Mouse (Mus musculus) lung, embryonic 14.5 days (tissue): ENCODE results near the gene Tbc1d32. TPM values are rescaled to one million over a fixed set of nuclear protein-coding genes. Genes with fewer than 3 reads are reported as not detected.

Experiments
- ATAC-seq: fragments of 200-750 bp; cut with Nextera tagmentation; 2 replicates; pipeline ENCODE4 v1.8.0; 2017; ENCODE audit warnings: mild to moderate bottlenecking, moderate TSS enrichment, moderate library complexity; ENCODE audit not compliant: insufficient read depth
- DNase-seq: peaks from one replicate; pipeline ENCODE4 v3.0.0-alpha.2; 2015
- H3K27ac ChIP-seq: fragments of 300-500 bp; sonication (generic); 2 replicates; pipeline ENCODE4 v1.5.1; 2014; ENCODE audit warnings: low read depth, mild to moderate bottlenecking, moderate library complexity
- H3K27me3 ChIP-seq: fragments of 300-500 bp; sonication (generic); 2 replicates; pipeline ENCODE4 v1.6.1; 2014; ENCODE audit warnings: low read length, control low read depth; ENCODE audit not compliant: insufficient read depth
- H3K36me3 ChIP-seq: fragments of 300-500 bp; sonication (generic); 2 replicates; pipeline ENCODE4 v1.6.1; 2014; ENCODE audit warnings: control low read depth; ENCODE audit not compliant: insufficient read depth
- H3K4me1 ChIP-seq: fragments of 300-500 bp; sonication (generic); 2 replicates; pipeline ENCODE4 v1.6.1; 2014; ENCODE audit warnings: antibody characterized with exemption, control low read depth; ENCODE audit not compliant: insufficient read depth
- H3K4me2 ChIP-seq: fragments of 300-500 bp; sonication (generic); 2 replicates; pipeline ENCODE4 v1.6.1; 2014; ENCODE audit warnings: mild to moderate bottlenecking
- H3K4me3 ChIP-seq: fragments of 300-500 bp; sonication (generic); 2 replicates; pipeline ENCODE4 v1.5.1; 2014; ENCODE audit warnings: low read depth, low read length
- H3K9ac ChIP-seq: fragments of 300-500 bp; sonication (generic); 2 replicates; pipeline ENCODE4 v1.6.1; 2014
- H3K9me3 ChIP-seq: fragments of 300-500 bp; sonication (generic); 2 replicates; pipeline ENCODE4 v1.6.1; 2016; ENCODE audit warnings: low read depth, low read length, control low read depth
- CTCF ChIP-seq: IDR thresholded peaks from 2 replicates; pipeline ENCODE4 v1.5.1; 2016; ENCODE audit warnings: antibody characterized with exemption, low read depth
- WGBS: fragments of 180-500 bp; shearing (Covaris S2); extraction: QIAGEN DNeasy Blood & Tissue Kit; methylation state at CpG from one replicate; pipeline ENCODE4 v1.1.7; 2014; 5-methylcytosine and 5-hydroxymethylcytosine counted together
- polyA plus RNA-seq: library from polyadenylated mRNA; unstranded; fragments of >200 nt; fragmentation: Nextera tagmentation; extraction: Ambion mirVana; gene quantifications from 2 replicates; pipeline ENCODE4 v1.2.1, GENCODE M21; 2014

Tbc1d32 gene
- polyA plus RNA-seq, 1 experiment from 2014 or later: 3.7 TPM

- Histone ChIP-seq H3K27me3 (no peaks in the 10 kb centered on the region), H3K9ac (no peak overlapping the region), H3K9me3 (no peaks in the 10 kb centered on the region), H3K4me1 (no peaks in the 10 kb centered on the region), H3K4me3 (no peak overlapping the region), H3K4me2 (no peak overlapping the region), H3K36me3 (no peaks in the 10 kb centered on the region), H3K27ac (no peak overlapping the region)
- WGBS: 72% methylated on average over 7 of the region's 7 CpGs
- TF ChIP-seq CTCF: no peak
- ATAC-seq (no peak), DNase-seq (no peak)
Measured at GRCm38 (mm10) chr10:55978001-55978400, 250.5 kb downstream of the Tbc1d32 start.

Other genes starting within 250 kb of the Tbc1d32 start
- gene Msl3l2, start 121.8 kb downstream of the Tbc1d32 start, polyA plus RNA-seq: 4.8 and 5.3 TPM in 2 replicates
- gene Gja1, start 148.6 kb upstream of the Tbc1d32 start, polyA plus RNA-seq: 114 and 118 TPM in 2 replicates